Mouse (Mus musculus) ES-Bruce4 (cell line): Measurements from ENCODE around the gene Slc38a8. TPM values are rescaled to one million over a fixed set of nuclear protein-coding genes. Genes with fewer than 3 reads are reported as not detected.

Experiments used
- H3K27ac ChIP-seq: 2 replicates; pipeline ENCODE4 v1.5.1; 2012; ENCODE audit warnings: low read length, inconsistent platforms; ENCODE audit not compliant: insufficient read depth
- H3K27me3 ChIP-seq: 2 replicates; pipeline ENCODE4 v1.6.1; 2012; ENCODE audit warnings: mild to moderate bottlenecking, low read length, inconsistent platforms; ENCODE audit not compliant: control insufficient read depth, poor library complexity, insufficient read depth, severe bottlenecking
- H3K36me3 ChIP-seq: 2 replicates; pipeline ENCODE4 v1.6.1; 2012; ENCODE audit warnings: inconsistent platforms, mild to moderate bottlenecking, low read length, moderate library complexity; ENCODE audit not compliant: control insufficient read depth, poor library complexity, insufficient read depth, severe bottlenecking
- H3K4me1 ChIP-seq: one replicate; pipeline ENCODE4 v1.8.1; 2011; ENCODE audit warnings: low read length; ENCODE audit not compliant: control insufficient read depth, insufficient read depth
- H3K4me3 ChIP-seq: 2 replicates; pipeline ENCODE4 v1.5.1; 2011; ENCODE audit warnings: low read depth, mild to moderate bottlenecking, low read length
- H3K9ac ChIP-seq: 2 replicates; pipeline ENCODE4 v1.6.1; 2012; ENCODE audit warnings: low read depth, mild to moderate bottlenecking, inconsistent platforms; ENCODE audit not compliant: poor library complexity, severe bottlenecking
- H3K9me3 ChIP-seq: replicated peaks from 2 replicates; pipeline ENCODE4 v1.6.1; 2012; ENCODE audit warnings: mild to moderate bottlenecking, low read length, inconsistent platforms; ENCODE audit not compliant: control insufficient read depth, poor library complexity, insufficient read depth, severe bottlenecking
- CTCF ChIP-seq: IDR thresholded peaks from one replicate; pipeline ENCODE4 v1.8.1; 2011; ENCODE audit warnings: low read depth, low read length
- EP300 ChIP-seq: IDR thresholded peaks from 2 replicates; pipeline ENCODE4 v1.6.1; 2011; ENCODE audit warnings: low read depth, low read length; ENCODE audit not compliant: insufficient read depth
- POLR2A ChIP-seq: IDR thresholded peaks from one replicate; pipeline ENCODE4 v1.8.1; 2011; ENCODE audit warnings: low read length; ENCODE audit not compliant: insufficient read depth
- polyA plus RNA-seq: library from polyadenylated mRNA; stranded (reverse); fragments of >200 nt; gene quantifications from 2 replicates; pipeline ENCODE4 v1.2.4, GENCODE M21; 2011; ENCODE audit warnings: low read depth; ENCODE audit not compliant: missing spikeins, insufficient read depth, insufficient read length

The Slc38a8 gene
- polyA plus RNA-seq, 1 experiment, result not detected

- Histone ChIP-seq H3K9me3 (no peaks in the 10 kb centered on the region), H3K36me3 (no peaks in the 10 kb centered on the region), H3K27ac (no peak overlapping the region), H3K4me1 (no peaks in the 10 kb centered on the region), H3K27me3 (no peaks in the 10 kb centered on the region), H3K9ac (no peak overlapping the region), H3K4me3 (no peak overlapping the region)
- TF ChIP-seq CTCF, result no peak
- no peak for TF ChIP-seq POLR2A
- TF ChIP-seq EP300, result no peak
Measured at GRCm38 (mm10) chr8:119468091-119468490, 33.4 kb downstream of the Slc38a8 start.

- Histone ChIP-seq H3K9me3 (no peaks in the 10 kb centered on the region), H3K27me3 (no peaks in the 10 kb centered on the region), H3K4me1 (no peaks in the 10 kb centered on the region), H3K4me3 (no peak overlapping the region), H3K9ac (no peak overlapping the region), H3K27ac (no peak overlapping the region), H3K36me3 (no peaks in the 10 kb centered on the region)
- no peak for TF ChIP-seq CTCF
- TF ChIP-seq EP300, result no peak
- TF ChIP-seq POLR2A, result no peak
Measured at GRCm38 (mm10) chr8:119466794-119467193, 34.7 kb downstream of the Slc38a8 start.

- Histone ChIP-seq H3K9ac (no peak overlapping the region), H3K36me3 (no peaks in the 10 kb centered on the region), H3K4me3 (0 out of 2 replicates have a peak overlapping the region, but pooled peaks have one; percentile 3), H3K9me3 (no peaks in the 10 kb centered on the region), H3K4me1 (no peaks in the 10 kb centered on the region), H3K27me3 (no peaks in the 10 kb centered on the region), H3K27ac (no peak overlapping the region)
- TF ChIP-seq CTCF (no peak), EP300 (no peak)
Measured at GRCm38 (mm10) chr8:119466105-119466504, 35.4 kb downstream of the Slc38a8 start.

GRCm38 (mm10) chr8:119463709-119464108, 37.8 kb downstream of the Slc38a8 start:
- Histone ChIP-seq H3K36me3 (no peaks in the 10 kb centered on the region), H3K9ac (no peak overlapping the region), H3K4me1 (no peaks in the 10 kb centered on the region), H3K27ac (no peak overlapping the region), H3K9me3 (no peaks in the 10 kb centered on the region), H3K27me3 (no peaks in the 10 kb centered on the region), H3K4me3 (no peak overlapping the region)
- TF ChIP-seq POLR2A (no peak), CTCF (no peak), EP300 (no peak)

- Histone ChIP-seq H3K27ac (no peak overlapping the region), H3K9ac (no peak overlapping the region), H3K4me1 (no peaks in the 10 kb centered on the region), H3K9me3 (no peaks in the 10 kb centered on the region), H3K36me3 (no peaks in the 10 kb centered on the region), H3K27me3 (no peaks in the 10 kb centered on the region), H3K4me3 (no peak overlapping the region)
- no peak for TF ChIP-seq CTCF
- no peak for TF ChIP-seq POLR2A
- no peak for TF ChIP-seq EP300
Measured at GRCm38 (mm10) chr8:119461356-119461755, 40.1 kb downstream of the Slc38a8 start.

- Histone ChIP-seq H3K9ac (no peak overlapping the region), H3K9me3 (no peaks in the 10 kb centered on the region), H3K27ac (no peak overlapping the region), H3K4me3 (no peak overlapping the region), H3K36me3 (no peaks in the 10 kb centered on the region), H3K27me3 (no peaks in the 10 kb centered on the region), H3K4me1 (no peaks in the 10 kb centered on the region)
- TF ChIP-seq POLR2A, result no peak
Measured at GRCm38 (mm10) chr8:119459724-119460123, 41.8 kb downstream of the Slc38a8 start.

GRCm38 (mm10) chr8:119456045-119456444, 45.5 kb downstream of the Slc38a8 start:
- no peaks in the 10 kb centered on the region for H3K9me3 ChIP-seq
- no peak overlapping the region for H3K27ac ChIP-seq
- H3K4me3 ChIP-seq, result no peak overlapping the region
- H3K36me3 ChIP-seq, result no peaks in the 10 kb centered on the region
- no peaks in the 10 kb centered on the region for H3K27me3 ChIP-seq
- TF ChIP-seq POLR2A (no peak), EP300 (no peak), CTCF (no peak)
- no peak overlapping the region for H3K9ac ChIP-seq
- no peaks in the 10 kb centered on the region for H3K4me1 ChIP-seq
